Mouse (Mus musculus): Measurements from ENCODE around the gene Med25. TPM values are rescaled to one million over a fixed set of nuclear protein-coding genes. Genes with fewer than 3 reads are reported as not detected.
"Not testable (repeated sequence)": the region's sequence is repeated elsewhere in the genome, so short reads cannot be mapped to it uniquely, and the experiment has no call there.

Med25 gene
- polyA plus RNA-seq, 1 experiment from 2014 or later: 93.1 TPM

GRCm38 (mm10) chr7:44888256-44889105, 4.0 kb downstream of the Med25 start:
- ATAC-seq (ENCODE audit: insufficient read depth, low FRiP score, low TSS enrichment): no peak
- H3K27me3 ChIP-seq (ENCODE audit: control insufficient read depth, insufficient read depth, low read length): no peaks in the 10 kb centered on the region
- H3K36me3 ChIP-seq (ENCODE audit: control insufficient read depth, insufficient read depth, low read length): peaks cover 18% of the 10 kb centered on the region
- no peak overlapping the region for H3K4me3 ChIP-seq (ENCODE audit: low read depth, low read length)
- no peak overlapping the region for H3K4me2 ChIP-seq (ENCODE audit: low read depth)
- H3K27ac ChIP-seq (ENCODE audit: low read depth, low read length): no peak overlapping the region
- H3K9ac ChIP-seq (ENCODE audit: low read length): no peak overlapping the region
- H3K9me3 ChIP-seq (ENCODE audit: control insufficient read depth, low read length): no peaks in the 10 kb centered on the region
- no peak for DNase-seq (ENCODE audit: low spot score)
- 94% methylated on average over 13 of the region's 13 CpGs for WGBS
- H3K4me1 ChIP-seq (ENCODE audit: control insufficient read depth, insufficient read depth, low read length): peaks cover 14% of the 10 kb centered on the region

DNA sequence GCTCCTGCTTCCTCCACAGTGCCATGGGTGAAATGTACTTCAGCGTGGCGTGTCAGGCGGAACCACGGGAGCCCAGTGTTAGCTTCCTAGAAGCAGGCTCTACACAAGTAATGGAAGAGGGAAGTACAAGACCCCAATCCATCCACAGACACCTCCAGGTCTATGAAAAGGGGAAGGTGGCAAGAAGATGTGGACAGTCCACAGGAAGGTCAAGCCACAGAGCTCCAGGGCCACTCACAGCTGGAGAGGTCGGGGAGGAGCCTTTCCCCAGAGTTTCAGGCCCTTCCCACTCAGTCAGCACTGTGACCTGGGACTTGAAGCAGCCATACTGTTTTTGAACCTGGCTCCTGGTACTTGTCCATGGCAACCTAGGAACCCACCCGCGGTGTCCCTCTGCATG, 5.5 kb downstream of the Med25 start:
- WGBS: 89% methylated on average over 7 of the region's 7 CpGs
- Histone ChIP-seq H3K4me1 (ENCODE audit: control insufficient read depth, insufficient read depth, low read length) (peaks cover 8% of the 10 kb centered on the region), H3K36me3 (ENCODE audit: control insufficient read depth, insufficient read depth, low read length) (peaks cover 25% of the 10 kb centered on the region), H3K27me3 (ENCODE audit: control insufficient read depth, insufficient read depth, low read length) (no peaks in the 10 kb centered on the region), H3K9ac (ENCODE audit: low read length) (no peak overlapping the region), H3K4me3 (ENCODE audit: low read depth, low read length) (no peak overlapping the region), H3K4me2 (ENCODE audit: low read depth) (no peak overlapping the region), H3K9me3 (ENCODE audit: control insufficient read depth, low read length) (no peaks in the 10 kb centered on the region), H3K27ac (ENCODE audit: low read depth, low read length) (no peak overlapping the region)
- no peak for ATAC-seq (ENCODE audit: insufficient read depth, low FRiP score, low TSS enrichment)
- DNase-seq (ENCODE audit: low spot score): no peak

- no peak overlapping the region for H3K4me2 ChIP-seq (ENCODE audit: low read depth)
- H3K4me1 ChIP-seq (ENCODE audit: control insufficient read depth, insufficient read depth, low read length): no peaks in the 10 kb centered on the region
- no peak overlapping the region for H3K4me3 ChIP-seq (ENCODE audit: low read depth, low read length)
- H3K36me3 ChIP-seq (ENCODE audit: control insufficient read depth, insufficient read depth, low read length): peaks cover 40% of the 10 kb centered on the region
- DNase-seq (ENCODE audit: low spot score) (no peak), ATAC-seq (ENCODE audit: insufficient read depth, low FRiP score, low TSS enrichment) (no peak)
- no peaks in the 10 kb centered on the region for H3K9me3 ChIP-seq (ENCODE audit: control insufficient read depth, low read length)
- no peak overlapping the region for H3K27ac ChIP-seq (ENCODE audit: low read depth, low read length)
- H3K27me3 ChIP-seq (ENCODE audit: control insufficient read depth, insufficient read depth, low read length): no peaks in the 10 kb centered on the region
- no peak overlapping the region for H3K9ac ChIP-seq (ENCODE audit: low read length)
- 96% methylated on average over 5 of the region's 5 CpGs for WGBS
Measured at GRCm38 (mm10) chr7:44884637-44885036, 7.9 kb downstream of the Med25 start.

GRCm38 (mm10) chr7:44883036-44883435, 9.5 kb downstream of the Med25 start:
- H3K9ac ChIP-seq (ENCODE audit: low read length): no peak overlapping the region
- peaks cover 40% of the 10 kb centered on the region for H3K36me3 ChIP-seq (ENCODE audit: control insufficient read depth, insufficient read depth, low read length)
- no peak overlapping the region for H3K4me2 ChIP-seq (ENCODE audit: low read depth)
- DNase-seq (ENCODE audit: low spot score) (no peak), ATAC-seq (ENCODE audit: insufficient read depth, low FRiP score, low TSS enrichment) (no peak)
- no peaks in the 10 kb centered on the region for H3K27me3 ChIP-seq (ENCODE audit: control insufficient read depth, insufficient read depth, low read length)
- 93% methylated on average over 3 of the region's 3 CpGs for WGBS
- H3K9me3 ChIP-seq (ENCODE audit: control insufficient read depth, low read length): no peaks in the 10 kb centered on the region
- no peak overlapping the region for H3K4me3 ChIP-seq (ENCODE audit: low read depth, low read length)
- no peaks in the 10 kb centered on the region for H3K4me1 ChIP-seq (ENCODE audit: control insufficient read depth, insufficient read depth, low read length)
- H3K27ac ChIP-seq (ENCODE audit: low read depth, low read length): no peak overlapping the region

DNA sequence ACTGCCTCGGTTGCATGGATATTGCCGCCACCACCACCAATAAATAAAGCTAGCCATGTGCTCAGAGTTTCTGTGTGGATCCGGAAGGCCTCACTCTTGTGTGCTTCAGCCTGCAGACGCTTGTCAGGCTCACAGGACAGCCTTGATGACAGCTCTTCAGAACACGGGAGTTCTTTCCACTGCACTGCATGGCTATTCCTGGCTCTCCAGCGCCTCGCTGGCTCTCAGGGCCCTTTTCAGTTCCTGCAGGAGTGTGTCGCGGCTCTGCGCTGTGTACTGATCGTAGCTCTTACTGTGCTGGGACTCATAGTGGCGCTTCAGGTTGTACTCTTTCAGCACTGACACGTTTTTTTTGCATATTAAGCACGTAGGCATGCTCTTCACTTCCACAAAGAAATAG, 14.7 kb downstream of the Med25 start:
- H3K27me3 ChIP-seq (ENCODE audit: control insufficient read depth, insufficient read depth, low read length): no peaks in the 10 kb centered on the region
- DNase-seq (ENCODE audit: low spot score): no peak
- no peak overlapping the region for H3K4me3 ChIP-seq (ENCODE audit: low read depth, low read length)
- no peak overlapping the region for H3K27ac ChIP-seq (ENCODE audit: low read depth, low read length)
- no peak overlapping the region for H3K9ac ChIP-seq (ENCODE audit: low read length)
- no peak overlapping the region for H3K4me2 ChIP-seq (ENCODE audit: low read depth)
- WGBS: 92% methylated on average over 14 of the region's 14 CpGs
- no peaks in the 10 kb centered on the region for H3K9me3 ChIP-seq (ENCODE audit: control insufficient read depth, low read length)
- peaks cover 30% of the 10 kb centered on the region for H3K36me3 ChIP-seq (ENCODE audit: control insufficient read depth, insufficient read depth, low read length)
- ATAC-seq (ENCODE audit: insufficient read depth, low FRiP score, low TSS enrichment): no peak
- H3K4me1 ChIP-seq (ENCODE audit: control insufficient read depth, insufficient read depth, low read length): no peaks in the 10 kb centered on the region

DNA sequence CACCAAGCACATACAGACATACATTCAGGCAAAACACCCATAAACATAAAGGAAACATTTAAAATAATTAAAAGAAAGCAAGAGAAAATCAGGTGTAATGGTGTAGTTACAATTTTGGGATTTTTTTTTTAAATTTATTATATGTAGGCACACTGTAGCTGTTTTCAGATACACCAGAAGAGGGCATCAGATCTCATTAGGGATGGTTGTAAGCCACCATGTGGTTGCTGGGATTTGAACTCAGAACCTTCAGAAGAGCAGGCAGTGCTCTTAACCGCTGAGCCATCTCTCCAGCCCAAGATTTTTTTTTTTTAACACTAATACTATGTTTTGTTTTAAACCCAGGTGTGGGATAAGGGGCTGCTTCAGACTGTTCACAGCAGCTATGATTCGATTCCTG, 20.7 kb downstream of the Med25 start:
- WGBS: 83% methylated on average over 2 of the region's 2 CpGs
- H3K9me3 ChIP-seq (ENCODE audit: control insufficient read depth, low read length); ATAC-seq (ENCODE audit: insufficient read depth, low FRiP score, low TSS enrichment); H3K36me3 ChIP-seq (ENCODE audit: control insufficient read depth, insufficient read depth, low read length); H3K27me3 ChIP-seq (ENCODE audit: control insufficient read depth, insufficient read depth, low read length); H3K4me3 ChIP-seq (ENCODE audit: low read depth, low read length); H3K9ac ChIP-seq (ENCODE audit: low read length); DNase-seq (ENCODE audit: low spot score); H3K4me2 ChIP-seq (ENCODE audit: low read depth); H3K27ac ChIP-seq (ENCODE audit: low read depth, low read length): not testable (repeated sequence)
- H3K4me1 ChIP-seq (ENCODE audit: control insufficient read depth, insufficient read depth, low read length): peaks cover 19% of the 10 kb centered on the region

DNA sequence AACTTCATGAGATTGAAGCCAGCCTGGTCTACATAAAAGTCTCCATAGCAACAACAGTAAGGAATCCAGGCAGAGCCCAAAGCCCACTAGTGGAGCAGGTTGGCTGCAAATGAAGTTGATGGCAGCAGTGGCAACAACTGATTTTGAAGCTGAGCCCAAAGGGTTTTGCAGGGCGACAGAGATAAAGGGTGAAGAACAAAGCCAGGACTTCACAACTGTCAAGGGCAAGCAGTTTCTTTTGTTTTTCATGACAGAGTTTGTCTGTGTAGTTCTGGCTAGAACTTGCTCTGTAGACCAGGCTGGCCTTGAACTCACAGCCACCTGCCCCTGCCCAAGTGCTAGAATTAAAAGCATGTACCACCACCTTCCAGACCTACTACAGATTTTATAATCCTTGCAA, 21.3 kb downstream of the Med25 start:
- peaks cover under 1% of the 10 kb centered on the region; the same call in 1 of the 2 replicates for H3K36me3 ChIP-seq (ENCODE audit: control insufficient read depth, insufficient read depth, low read length)
- DNase-seq (ENCODE audit: low spot score) (no peak), ATAC-seq (ENCODE audit: insufficient read depth, low FRiP score, low TSS enrichment) (no peak)
- H3K4me1 ChIP-seq (ENCODE audit: control insufficient read depth, insufficient read depth, low read length): peaks cover 23% of the 10 kb centered on the region
- H3K4me2 ChIP-seq (ENCODE audit: low read depth): no peak overlapping the region
- H3K9me3 ChIP-seq (ENCODE audit: control insufficient read depth, low read length): no peaks in the 10 kb centered on the region
- no peak overlapping the region for H3K9ac ChIP-seq (ENCODE audit: low read length)
- no peaks in the 10 kb centered on the region for H3K27me3 ChIP-seq (ENCODE audit: control insufficient read depth, insufficient read depth, low read length)
- H3K27ac ChIP-seq (ENCODE audit: low read depth, low read length): no peak overlapping the region
- WGBS: 39% methylated on average over 1 of the region's 1 CpGs
- H3K4me3 ChIP-seq (ENCODE audit: low read depth, low read length): no peak overlapping the region

- WGBS: 78% methylated on average over 6 of the region's 6 CpGs
- DNase-seq (ENCODE audit: low spot score): no peak
- Histone ChIP-seq H3K4me3 (ENCODE audit: low read depth, low read length) (peak overlapping the region; percentile 99), H3K27ac (ENCODE audit: low read depth, low read length) (peak overlapping the region; percentile 100; the same call in 1 of the 2 replicates), H3K4me2 (ENCODE audit: low read depth) (peak overlapping the region; percentile 83), H3K4me1 (ENCODE audit: control insufficient read depth, insufficient read depth, low read length) (peaks cover 25% of the 10 kb centered on the region), H3K27me3 (ENCODE audit: control insufficient read depth, insufficient read depth, low read length) (no peaks in the 10 kb centered on the region), H3K9me3 (ENCODE audit: control insufficient read depth, low read length) (no peaks in the 10 kb centered on the region), H3K36me3 (ENCODE audit: control insufficient read depth, insufficient read depth, low read length) (peaks cover 2% of the 10 kb centered on the region; the same call in 1 of the 2 replicates), H3K9ac (ENCODE audit: low read length) (peak overlapping the region; percentile 44; the same call in 1 of the 2 replicates)
- ATAC-seq (ENCODE audit: insufficient read depth, low FRiP score, low TSS enrichment): no peak
Measured at GRCm38 (mm10) chr7:44870614-44871013, 21.9 kb downstream of the Med25 start.
